10 mouse cellular contexts compared by ENCODE assay signal in the genomic region with DNA sequence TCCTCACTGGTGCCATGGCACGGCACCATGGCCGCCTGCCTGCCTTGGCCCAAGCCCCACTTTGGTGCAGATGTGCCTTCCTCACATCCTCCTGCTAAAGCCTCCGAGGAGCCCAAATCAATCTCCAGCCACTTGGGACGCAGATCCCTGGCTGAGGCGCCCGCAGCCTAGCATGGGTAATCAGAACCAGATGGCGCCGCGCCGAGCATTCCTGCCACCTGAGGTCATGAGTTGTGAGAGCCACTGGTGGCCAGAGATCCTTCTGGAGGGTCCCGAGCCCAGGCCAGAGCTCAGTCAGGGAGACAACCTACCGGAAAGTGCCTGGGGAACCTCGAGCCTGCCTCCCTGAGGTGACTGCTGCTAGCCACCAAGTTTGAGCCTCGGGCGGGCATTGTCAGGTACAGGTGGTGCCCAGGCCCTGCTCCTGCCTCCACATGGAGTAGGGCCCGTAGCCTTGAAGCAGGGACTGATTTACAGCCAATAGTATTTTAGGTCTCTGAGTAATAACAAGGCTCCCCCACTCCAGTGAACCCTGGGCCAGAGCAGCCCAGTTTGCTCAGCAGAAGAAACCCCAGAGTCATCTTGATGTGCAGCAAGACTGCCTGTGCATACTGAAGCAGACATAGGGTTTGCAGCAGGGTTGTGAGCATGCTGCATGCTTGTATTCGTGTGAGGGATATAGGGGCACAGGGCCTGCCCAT. TPM values are rescaled to one million over a fixed set of nuclear protein-coding genes. Genes with fewer than 3 reads are reported as not detected.
DNase-seq lines count a peak whose midpoint lies in the region; ATAC-seq lines count a peak whose summit lies in the region.
"Had no signal": no experiment of that assay in that cellular context is flagged by ENCODE, and none has a peak within 500 bp of the region (broad histone marks: within the 10 kb centered on the region; RNA-seq: fewer than 3 reads in every experiment).

No protein-coding gene starts in this region.

- WGBS in lung, embryonic 16.5 days: 46% methylated on average over 17 of the region's 17 CpGs
- WGBS in embryonic facial prominence, embryonic 12.5 days: 30% methylated on average over 17 of the region's 17 CpGs
- WGBS in heart, embryonic 10.5 days: 38% methylated on average over 17 of the region's 17 CpGs
- WGBS in neural tube, embryonic 11.5 days: 60% methylated on average over 17 of the region's 17 CpGs
- WGBS in midbrain, embryonic 13.5 days: 83% methylated on average over 17 of the region's 17 CpGs

- DNase-seq in lung, postnatal 14 days: no peak
- peak; percentile 86 for DNase-seq in heart, embryonic 10.5 days (ENCODE audit: low spot score)
- peak; percentile 48 for DNase-seq in neural tube, embryonic 11.5 days (ENCODE audit: low spot score)
- no peak for DNase-seq in cerebellum, adult 11 months
- DNase-seq: adrenal gland, postnatal 36 days; right cerebral cortex, postnatal 14 days had no signal

- no peak overlapping the region for H3K27ac ChIP-seq in lung, embryonic 16.5 days (ENCODE audit: low read length)
- H3K27ac ChIP-seq in embryonic facial prominence, embryonic 12.5 days: peak overlapping the region; percentile 84
- H3K27ac ChIP-seq in heart, embryonic 10.5 days: peak overlapping the region; percentile 69
- H3K27ac ChIP-seq in neural tube, embryonic 11.5 days (ENCODE audit: low read depth, low read length): no peak overlapping the region
- no peak overlapping the region for H3K27ac ChIP-seq in midbrain, embryonic 13.5 days
- H3K27ac ChIP-seq: midbrain, embryonic 15.5 days had no signal

- H3K36me3 ChIP-seq in lung, embryonic 16.5 days (ENCODE audit: control insufficient read depth, insufficient read depth, low read length): no peaks in the 10 kb centered on the region
- no peaks in the 10 kb centered on the region for H3K36me3 ChIP-seq in embryonic facial prominence, embryonic 12.5 days
- H3K36me3 ChIP-seq in heart, embryonic 10.5 days: no peaks in the 10 kb centered on the region
- H3K36me3 ChIP-seq in neural tube, embryonic 11.5 days (ENCODE audit: control insufficient read depth, insufficient read depth, low read length): no peaks in the 10 kb centered on the region
- H3K36me3 ChIP-seq in midbrain, embryonic 13.5 days: no peaks in the 10 kb centered on the region
- H3K36me3 ChIP-seq: midbrain, embryonic 15.5 days had no signal

- no peaks in the 10 kb centered on the region for H3K9me3 ChIP-seq in lung, embryonic 16.5 days (ENCODE audit: control insufficient read depth, low read length)
- no peaks in the 10 kb centered on the region for H3K9me3 ChIP-seq in embryonic facial prominence, embryonic 12.5 days
- H3K9me3 ChIP-seq in heart, embryonic 10.5 days: no peaks in the 10 kb centered on the region
- no peaks in the 10 kb centered on the region for H3K9me3 ChIP-seq in neural tube, embryonic 11.5 days (ENCODE audit: control insufficient read depth, low read length)
- H3K9me3 ChIP-seq in midbrain, embryonic 13.5 days: no peaks in the 10 kb centered on the region
- H3K9me3 ChIP-seq: midbrain, embryonic 15.5 days had no signal

- ATAC-seq in lung, embryonic 16.5 days (ENCODE audit: low read depth): 0 out of 2 replicates have a peak, but pooled peaks have one; percentile 15
- no peak for ATAC-seq in embryonic facial prominence, embryonic 12.5 days (ENCODE audit: insufficient number of reproducible peaks, insufficient read depth, low FRiP score, low TSS enrichment)
- no peak for ATAC-seq in neural tube, embryonic 11.5 days (ENCODE audit: insufficient read depth, low FRiP score, low TSS enrichment)
- no peak for ATAC-seq in midbrain, embryonic 13.5 days
- ATAC-seq: midbrain, embryonic 15.5 days had no signal

- H3K4me3 ChIP-seq in lung, embryonic 16.5 days (ENCODE audit: low read length): no peak overlapping the region
- no peak overlapping the region for H3K4me3 ChIP-seq in embryonic facial prominence, embryonic 12.5 days
- no peak overlapping the region; the same call in 1 of the 2 replicates for H3K4me3 ChIP-seq in heart, embryonic 10.5 days
- H3K4me3 ChIP-seq in neural tube, embryonic 11.5 days (ENCODE audit: low read depth, low read length): no peak overlapping the region
- H3K4me3 ChIP-seq in midbrain, embryonic 13.5 days (replicated peaks): no peak overlapping the region
- H3K4me3 ChIP-seq: midbrain, embryonic 15.5 days had no signal

- 0 out of 2 replicates have a peak, but pooled peaks cover 2% of the 10 kb centered on the region for H3K4me1 ChIP-seq in lung, embryonic 16.5 days (replicated peaks; ENCODE audit: control insufficient read depth, insufficient read depth, low read length)
- H3K4me1 ChIP-seq in embryonic facial prominence, embryonic 12.5 days: peaks cover 22% of the 10 kb centered on the region
- H3K4me1 ChIP-seq in heart, embryonic 10.5 days: peaks cover 45% of the 10 kb centered on the region
- H3K4me1 ChIP-seq in neural tube, embryonic 11.5 days (ENCODE audit: control insufficient read depth, insufficient read depth, low read length): peaks cover 23% of the 10 kb centered on the region
- H3K4me1 ChIP-seq in midbrain, embryonic 13.5 days (replicated peaks): 0 out of 2 replicates have a peak, but pooled peaks cover 5% of the 10 kb centered on the region
- H3K4me1 ChIP-seq: midbrain, embryonic 15.5 days had no signal

- H3K9ac ChIP-seq in lung, embryonic 16.5 days (ENCODE audit: low read length): no peak overlapping the region
- no peak overlapping the region for H3K9ac ChIP-seq in embryonic facial prominence, embryonic 12.5 days
- no peak overlapping the region for H3K9ac ChIP-seq in neural tube, embryonic 11.5 days (ENCODE audit: low read length)
- H3K9ac ChIP-seq in midbrain, embryonic 13.5 days (replicated peaks): no peak overlapping the region
- H3K9ac ChIP-seq: midbrain, embryonic 15.5 days had no signal

- H3K27me3 ChIP-seq in lung, embryonic 16.5 days (ENCODE audit: control insufficient read depth, insufficient read depth, low read depth, low read length): no peaks in the 10 kb centered on the region
- H3K27me3 ChIP-seq in embryonic facial prominence, embryonic 12.5 days: no peaks in the 10 kb centered on the region
- peaks cover 21% of the 10 kb centered on the region; the same call in 1 of the 2 replicates for H3K27me3 ChIP-seq in heart, embryonic 10.5 days (ENCODE audit: insufficient read depth, poor library complexity, severe bottlenecking)
- no peaks in the 10 kb centered on the region for H3K27me3 ChIP-seq in neural tube, embryonic 11.5 days (ENCODE audit: control insufficient read depth, insufficient read depth, low read length)
- H3K27me3 ChIP-seq in midbrain, embryonic 13.5 days: no peaks in the 10 kb centered on the region
- H3K27me3 ChIP-seq: midbrain, embryonic 15.5 days had no signal

- no peak overlapping the region for H3K4me2 ChIP-seq in lung, embryonic 16.5 days (ENCODE audit: low read depth, low read length)
- no peak overlapping the region for H3K4me2 ChIP-seq in embryonic facial prominence, embryonic 12.5 days (replicated peaks)
- H3K4me2 ChIP-seq in neural tube, embryonic 11.5 days (ENCODE audit: low read depth): no peak overlapping the region
- no peak overlapping the region for H3K4me2 ChIP-seq in midbrain, embryonic 13.5 days (replicated peaks)
- H3K4me2 ChIP-seq: midbrain, embryonic 15.5 days had no signal

RNA-seq across cellular contexts. Expression of a gene that starts 35.1 kb away (rescaled TPM):
- 5.5 and 6.2 TPM in 2 replicates for polyA plus RNA-seq in lung, embryonic 16.5 days (2015; fragmentation: Nextera tagmentation; extraction: Ambion mirVana)
- polyA plus RNA-seq in embryonic facial prominence, embryonic 12.5 days (2016; fragmentation: Nextera tagmentation; extraction: Ambion mirVana): 19.6 and 21.9 TPM in 2 replicates
- polyA plus RNA-seq in heart, embryonic 10.5 days (2016; fragmentation: Nextera tagmentation; extraction: Ambion mirVana): 1.00 and 6.9 TPM in 2 replicates
- 3.8 and 5.3 TPM in 2 replicates for polyA plus RNA-seq in neural tube, embryonic 11.5 days (2014; fragmentation: Nextera tagmentation; extraction: Ambion mirVana)
- polyA plus RNA-seq in midbrain, embryonic 13.5 days (2015; fragmentation: Nextera tagmentation; extraction: Ambion mirVana): 0.34 and 0.71 TPM in 2 replicates

RNA-seq across cellular contexts. Expression of a gene that starts 56.7 kb away (rescaled TPM):
- polyA plus RNA-seq in lung, embryonic 16.5 days (2015; fragmentation: Nextera tagmentation; extraction: Ambion mirVana): 4.0 and 4.5 TPM in 2 replicates
- polyA plus RNA-seq in embryonic facial prominence, embryonic 12.5 days (2016; fragmentation: Nextera tagmentation; extraction: Ambion mirVana): 4.1 and 4.2 TPM in 2 replicates
- 1.3 and 1.6 TPM in 2 replicates for polyA plus RNA-seq in heart, embryonic 10.5 days (2016; fragmentation: Nextera tagmentation; extraction: Ambion mirVana)
- polyA plus RNA-seq in neural tube, embryonic 11.5 days (2014; fragmentation: Nextera tagmentation; extraction: Ambion mirVana): 1.7 and 2.4 TPM in 2 replicates
- polyA plus RNA-seq in midbrain, embryonic 13.5 days (2015; fragmentation: Nextera tagmentation; extraction: Ambion mirVana): 3.9 and 4.5 TPM in 2 replicates

RNA-seq across cellular contexts. Expression of a gene that starts 56.9 kb away (rescaled TPM):
- polyA plus RNA-seq in lung, embryonic 16.5 days (2015; fragmentation: Nextera tagmentation; extraction: Ambion mirVana): 14.1 and 14.3 TPM in 2 replicates
- 16.9 and 17.5 TPM in 2 replicates for polyA plus RNA-seq in embryonic facial prominence, embryonic 12.5 days (2016; fragmentation: Nextera tagmentation; extraction: Ambion mirVana)
- polyA plus RNA-seq in heart, embryonic 10.5 days (2016; fragmentation: Nextera tagmentation; extraction: Ambion mirVana): 10.8 and 17.1 TPM in 2 replicates
- polyA plus RNA-seq in neural tube, embryonic 11.5 days (2014; fragmentation: Nextera tagmentation; extraction: Ambion mirVana): 11.5 and 13.3 TPM in 2 replicates
- polyA plus RNA-seq in midbrain, embryonic 13.5 days (2015; fragmentation: Nextera tagmentation; extraction: Ambion mirVana): 12.9 and 16.0 TPM in 2 replicates

Comparison
In these comparisons a context has a peak if more than half of its experiments do, and no peak if none do; other contexts are left out.
1. H3K27ac ChIP-seq: peak in embryonic facial prominence, embryonic 12.5 days (single experiment) and heart, embryonic 10.5 days (single experiment); none in lung, embryonic 16.5 days (single experiment), neural tube, embryonic 11.5 days (single experiment) and midbrain, embryonic 13.5 days (single experiment).
2. DNase-seq: peak in heart, embryonic 10.5 days (single experiment) and neural tube, embryonic 11.5 days (single experiment); none in lung, postnatal 14 days (single experiment) and cerebellum, adult 11 months (single experiment).